Mouse (Mus musculus) urinary bladder, adult 18-20 months (tissue): ENCODE results near the gene Gse1.

Source experiments
- DNase-seq, 2 experiments: peaks; one replicate each; pipeline ENCODE4 v3.0.0; 2022; ENCODE audit warnings: low spot score in 2 of 2, mixed read lengths in 2 of 2

Gse1 gene

DNA sequence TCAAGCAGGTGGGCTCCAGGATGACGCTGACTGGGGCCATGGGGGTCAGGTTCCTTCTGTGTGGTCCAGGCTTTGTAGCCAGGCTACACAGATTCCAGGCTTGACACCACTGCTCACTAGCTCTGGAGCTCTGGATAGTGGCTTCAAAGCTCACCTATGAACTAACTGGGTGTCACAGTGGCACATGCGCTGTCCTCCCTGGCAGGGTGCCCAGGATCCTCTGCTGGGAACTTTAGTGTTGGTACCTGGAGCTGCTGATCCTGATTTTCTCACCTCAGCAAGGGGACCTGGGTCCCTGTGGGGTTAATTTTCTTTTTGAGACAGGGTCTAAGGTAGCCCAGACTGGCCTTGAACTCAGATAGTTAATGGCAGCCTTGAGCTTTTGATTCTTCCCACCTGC is 173.0 kb downstream of the Gse1 start:
- no peak for DNase-seq

DNA sequence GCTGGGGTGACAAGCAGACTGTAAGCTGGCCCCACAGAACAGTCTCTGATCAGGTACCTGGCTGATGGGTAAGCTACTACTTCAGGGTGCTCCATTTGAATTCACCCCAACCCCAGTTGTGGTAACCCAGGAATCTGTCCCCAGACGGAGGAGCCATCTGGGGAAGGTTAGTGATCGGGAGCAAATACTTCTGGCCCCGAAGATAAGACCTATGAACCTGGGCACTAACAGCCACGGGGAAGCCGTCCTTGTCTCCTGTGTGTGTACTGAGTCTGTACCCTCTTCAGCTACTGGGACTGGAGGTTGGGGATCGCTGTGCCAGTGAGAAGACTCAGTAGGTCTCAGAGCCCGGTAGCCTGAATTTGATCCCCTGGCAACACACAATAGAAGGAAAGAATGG is 173.5 kb downstream of the Gse1 start:
- no peak for DNase-seq

- DNase-seq = no peak
Observed at GRCm38 (mm10) chr8:120403606-120404269, 175.5 kb downstream of the Gse1 start.

DNA sequence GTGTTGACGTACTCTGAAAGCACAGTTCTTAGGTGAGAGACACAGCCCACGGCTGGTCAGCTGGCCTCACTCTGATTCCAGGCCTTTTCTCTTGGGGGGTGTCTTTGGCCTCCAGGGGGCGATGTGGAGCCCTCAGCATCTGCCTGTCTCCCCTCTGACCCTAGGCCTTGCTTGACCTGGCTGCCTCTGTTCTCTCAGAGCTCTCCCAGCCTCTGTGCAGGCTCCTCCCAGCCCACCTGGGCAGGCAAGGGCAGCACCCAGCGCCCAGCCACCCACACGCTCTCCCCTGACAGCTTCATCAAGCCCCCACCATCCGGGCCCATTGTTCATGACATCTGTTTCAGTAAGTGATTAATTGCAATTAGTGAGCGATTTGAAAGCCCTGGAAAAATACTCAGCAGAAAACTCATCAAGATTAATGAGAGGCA is 176.4 kb downstream of the Gse1 start:
- no peak for DNase-seq

DNA sequence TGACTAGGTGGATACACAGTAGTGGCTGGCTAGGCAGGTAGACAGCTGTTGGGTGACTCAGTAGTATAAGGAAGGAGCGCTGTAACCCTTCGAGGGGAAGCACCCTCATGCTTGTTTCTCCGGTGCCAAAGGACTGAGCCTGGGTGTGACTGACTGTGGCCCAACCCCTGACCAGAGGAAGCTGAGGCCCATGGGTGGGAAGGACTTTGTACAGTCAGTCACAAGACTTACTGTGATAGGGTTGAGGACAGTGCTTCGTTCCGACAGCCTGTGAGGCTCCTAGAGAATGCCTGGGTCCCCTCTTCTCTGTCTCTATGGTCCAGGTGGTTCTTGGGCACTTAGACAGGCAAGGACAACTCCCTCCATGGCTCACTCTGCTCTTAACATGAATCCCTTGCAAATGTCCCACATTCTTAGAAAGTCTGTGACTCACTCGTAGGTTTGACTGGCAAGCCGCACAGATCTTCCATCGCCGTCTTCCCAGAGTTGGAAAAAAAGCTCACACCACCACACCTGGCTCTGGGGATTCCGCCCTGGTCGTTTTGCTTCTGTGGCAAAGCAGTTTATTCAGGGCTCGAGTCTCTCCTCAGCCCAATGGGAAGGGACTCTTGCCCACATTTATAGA is 177.9 kb downstream of the Gse1 start:
- no peak for DNase-seq

- DNase-seq = peak in 1 of 2 experiments; percentile 64
Observed at GRCm38 (mm10) chr8:120407701-120408240, 179.5 kb downstream of the Gse1 start.

DNA sequence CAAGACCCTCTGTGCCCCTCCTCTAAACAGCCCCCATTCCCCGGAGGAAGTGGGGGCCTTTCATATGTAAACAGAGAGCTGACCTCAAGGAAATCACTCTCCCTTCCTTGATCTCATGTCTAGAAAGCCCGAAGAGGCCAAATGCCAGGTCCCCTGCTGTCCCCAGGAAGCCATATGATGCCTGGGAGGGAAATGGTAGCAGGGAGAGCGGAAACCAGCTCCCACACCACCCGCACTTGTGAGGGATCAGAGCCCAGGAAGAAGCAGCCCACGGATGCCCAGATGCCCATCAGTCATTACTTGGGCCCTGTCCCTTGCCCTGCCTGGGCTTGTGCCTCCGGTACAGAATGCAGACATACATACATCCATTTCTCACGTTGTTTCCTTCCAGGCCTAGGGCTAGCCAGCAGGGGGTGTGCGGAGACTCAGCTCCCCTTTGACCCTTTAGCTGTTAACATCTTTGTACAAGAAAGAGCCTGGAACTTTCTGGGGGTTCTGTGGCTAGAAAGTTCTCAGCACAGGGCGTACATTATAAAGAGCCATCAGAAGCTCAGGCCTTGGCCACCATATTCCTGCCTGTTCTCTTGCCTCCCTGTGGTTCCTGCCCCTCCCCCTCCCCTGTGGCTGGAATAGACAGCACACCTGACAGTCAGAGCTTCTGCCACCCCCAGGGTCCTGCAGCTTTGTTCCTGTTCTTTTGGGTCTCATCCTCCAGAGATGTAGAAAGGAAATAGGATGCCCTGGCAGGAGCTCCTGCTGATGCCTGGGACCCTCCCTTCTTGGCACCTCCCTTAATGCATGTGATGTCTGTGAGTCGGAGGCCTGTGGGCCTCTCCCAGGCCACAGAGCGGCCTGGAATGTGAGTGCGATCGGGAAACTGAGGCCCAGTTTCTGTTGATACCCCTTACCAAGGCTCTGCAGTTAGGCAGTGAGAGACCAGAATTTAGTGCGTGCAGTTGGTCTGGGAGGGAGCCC is 180.3 kb downstream of the Gse1 start:
- DNase-seq = no peak

DNA sequence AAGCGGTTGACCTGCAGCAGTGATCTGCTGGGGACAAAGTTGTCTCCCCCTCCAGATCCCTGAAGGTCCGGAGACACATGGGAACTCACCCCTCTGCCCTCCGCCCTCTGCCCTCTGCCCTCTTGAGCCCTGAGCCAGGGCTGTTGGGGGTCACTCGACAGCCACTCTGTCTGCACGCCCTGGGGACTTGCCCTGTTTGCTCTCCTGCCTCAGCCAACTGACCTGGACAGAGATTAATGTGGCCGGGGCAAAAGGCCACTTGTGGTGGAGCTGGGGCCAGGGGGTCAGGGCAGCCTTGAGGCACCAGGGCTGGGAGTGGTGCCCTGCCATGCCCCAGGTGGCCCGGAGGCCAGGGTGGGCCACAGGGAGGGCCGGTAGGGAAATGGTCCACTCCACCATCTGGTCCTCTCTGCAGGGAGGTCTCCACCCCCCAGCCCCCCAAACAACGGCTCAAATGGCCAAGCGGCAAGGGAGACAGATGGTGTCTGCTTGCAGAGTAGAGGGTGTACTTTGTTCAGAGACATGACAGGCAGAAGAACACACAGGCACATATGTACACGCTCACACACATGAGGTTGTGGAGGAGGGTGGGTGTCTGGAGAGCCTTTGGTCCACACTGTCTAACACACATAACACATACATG is 181.2 kb downstream of the Gse1 start:
- DNase-seq = no peak

DNA sequence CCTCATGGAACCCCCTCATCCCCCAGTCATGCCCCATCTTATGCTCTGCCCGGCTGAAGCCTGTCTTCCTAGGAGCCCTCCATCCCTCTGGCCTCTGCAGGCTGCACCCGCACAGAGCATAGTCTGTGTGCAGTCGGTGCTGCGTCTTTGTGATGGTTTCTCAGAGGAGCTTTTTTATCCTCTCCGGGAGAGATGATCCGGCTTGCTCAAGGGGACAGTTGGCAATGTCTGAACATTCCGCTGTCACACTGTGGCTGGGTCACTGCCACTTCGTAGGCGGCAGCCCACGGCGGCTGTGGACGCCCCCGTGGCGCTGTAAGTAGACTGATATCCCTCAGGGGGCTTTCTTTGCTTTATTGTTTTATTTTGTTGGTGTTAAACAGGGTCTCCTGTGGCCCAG is 182.8 kb downstream of the Gse1 start:
- DNase-seq = no peak

DNA sequence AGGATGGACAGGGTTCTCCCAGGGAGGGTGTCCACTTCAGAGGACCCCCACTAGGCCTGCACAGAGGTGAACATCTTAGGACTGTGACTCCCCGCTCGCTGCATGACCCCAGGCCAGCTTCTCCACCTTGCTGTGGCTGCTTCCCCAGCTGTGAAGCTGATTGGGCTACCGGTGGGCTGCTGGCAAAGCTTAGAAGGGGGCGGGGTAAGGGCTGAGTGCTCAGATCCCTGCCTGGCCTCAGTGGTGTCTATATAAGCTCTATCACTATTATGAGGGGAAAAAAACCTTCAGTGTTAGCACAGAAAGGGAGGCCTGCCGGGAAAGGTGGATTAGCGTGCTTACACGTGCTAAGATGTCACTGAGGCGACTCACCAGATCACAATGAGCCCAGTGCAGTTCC is 183.6 kb downstream of the Gse1 start:
- DNase-seq = no peak

DNA sequence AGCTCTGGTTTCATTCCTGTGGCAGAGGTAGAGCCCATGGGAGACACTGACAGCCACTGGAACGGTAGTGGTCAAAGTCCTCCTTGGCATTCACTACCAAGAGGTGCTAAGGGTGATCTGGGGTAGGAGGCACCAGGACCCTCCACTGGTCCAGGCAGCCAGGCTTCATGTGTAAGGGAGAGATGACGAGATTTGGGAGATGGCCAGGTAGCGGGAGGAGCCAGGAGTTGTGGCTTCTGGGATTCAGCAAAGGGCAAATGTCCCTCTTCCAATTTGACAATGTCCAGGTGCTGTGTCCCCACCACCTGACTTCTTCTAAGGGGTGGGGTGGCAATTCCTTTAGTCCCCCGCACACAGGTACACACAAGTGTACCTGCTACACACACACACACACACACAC is 184.1 kb downstream of the Gse1 start:
- DNase-seq = no peak

DNA sequence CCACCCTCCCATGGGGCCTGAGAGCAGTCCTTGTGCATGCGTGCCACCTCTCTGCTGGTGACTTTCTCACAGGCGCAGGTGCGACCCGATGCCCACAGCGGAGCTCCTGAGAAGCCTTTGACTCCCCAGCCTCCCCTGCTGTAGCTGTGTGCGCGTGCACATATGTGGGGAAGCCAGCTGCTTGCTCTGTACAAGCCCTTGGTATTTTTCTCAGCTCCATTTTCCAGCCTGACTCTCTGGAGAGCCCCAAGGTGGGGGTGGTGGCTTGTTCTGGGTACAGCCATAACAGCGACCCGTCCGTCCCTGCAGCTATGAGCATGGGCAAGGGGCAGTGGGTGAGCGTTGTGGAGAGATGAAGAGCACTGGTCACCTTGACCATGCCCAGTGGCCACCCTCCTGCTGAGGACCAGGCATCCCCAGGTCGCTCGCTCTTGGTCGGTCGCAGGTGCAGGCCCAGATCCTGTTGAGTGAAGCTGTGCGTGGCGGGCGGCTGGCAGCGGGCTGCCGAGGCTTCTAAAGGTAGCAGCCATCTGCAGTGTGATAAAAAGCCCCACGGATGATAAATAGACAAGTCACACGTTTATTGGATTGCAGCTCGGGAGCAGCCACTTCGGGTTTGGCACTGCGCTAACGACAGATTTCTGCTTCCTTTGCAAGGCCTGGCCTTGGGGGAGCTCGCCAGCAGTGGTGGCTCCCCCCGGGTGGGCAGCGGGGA is 184.8 kb downstream of the Gse1 start:
- no peak for DNase-seq

GRCm38 (mm10) chr8:120413626-120413988 is 185.4 kb downstream of the Gse1 start:
- DNase-seq = no peak

DNA sequence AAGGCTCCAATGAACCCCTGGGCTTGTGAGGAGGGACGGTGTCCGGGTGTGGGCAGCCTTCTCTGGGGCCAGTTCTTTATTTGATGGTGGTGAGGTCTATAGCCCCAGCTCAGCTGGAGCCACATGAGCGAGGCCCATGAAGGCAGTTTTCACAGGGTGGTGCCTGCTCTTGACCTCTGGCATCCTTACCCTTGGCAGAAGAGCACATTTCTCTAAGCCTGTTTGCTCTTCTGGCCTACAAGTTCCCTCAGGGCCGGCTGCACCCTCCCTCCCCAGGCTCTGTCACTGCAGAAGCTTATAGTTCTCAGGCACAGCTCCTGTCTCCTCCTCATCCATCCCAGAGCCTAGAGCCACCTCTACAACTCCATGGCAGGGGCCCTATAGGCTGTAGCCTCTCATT is 186.0 kb downstream of the Gse1 start:
- no peak for DNase-seq

GRCm38 (mm10) chr8:120415474-120415873 is 187.2 kb downstream of the Gse1 start:
- DNase-seq = no peak

DNA sequence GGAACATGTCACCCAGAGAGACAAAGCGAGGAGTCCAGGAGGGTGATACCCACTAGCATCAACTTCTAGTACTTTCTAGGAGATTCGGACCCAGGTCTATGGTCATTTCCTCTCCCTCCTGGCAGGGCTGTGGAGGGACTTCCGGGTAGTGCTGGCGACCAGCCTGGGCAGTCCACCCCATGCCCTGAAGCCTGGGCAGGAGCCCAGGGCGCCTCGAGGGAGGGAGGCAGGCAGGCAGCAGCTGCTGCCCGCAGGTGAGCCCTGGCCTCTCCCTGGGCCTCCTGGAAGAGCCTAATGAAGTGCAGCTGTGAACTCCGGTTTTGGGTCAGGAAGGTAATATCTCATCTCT is 187.9 kb downstream of the Gse1 start:
- DNase-seq = no peak

DNA sequence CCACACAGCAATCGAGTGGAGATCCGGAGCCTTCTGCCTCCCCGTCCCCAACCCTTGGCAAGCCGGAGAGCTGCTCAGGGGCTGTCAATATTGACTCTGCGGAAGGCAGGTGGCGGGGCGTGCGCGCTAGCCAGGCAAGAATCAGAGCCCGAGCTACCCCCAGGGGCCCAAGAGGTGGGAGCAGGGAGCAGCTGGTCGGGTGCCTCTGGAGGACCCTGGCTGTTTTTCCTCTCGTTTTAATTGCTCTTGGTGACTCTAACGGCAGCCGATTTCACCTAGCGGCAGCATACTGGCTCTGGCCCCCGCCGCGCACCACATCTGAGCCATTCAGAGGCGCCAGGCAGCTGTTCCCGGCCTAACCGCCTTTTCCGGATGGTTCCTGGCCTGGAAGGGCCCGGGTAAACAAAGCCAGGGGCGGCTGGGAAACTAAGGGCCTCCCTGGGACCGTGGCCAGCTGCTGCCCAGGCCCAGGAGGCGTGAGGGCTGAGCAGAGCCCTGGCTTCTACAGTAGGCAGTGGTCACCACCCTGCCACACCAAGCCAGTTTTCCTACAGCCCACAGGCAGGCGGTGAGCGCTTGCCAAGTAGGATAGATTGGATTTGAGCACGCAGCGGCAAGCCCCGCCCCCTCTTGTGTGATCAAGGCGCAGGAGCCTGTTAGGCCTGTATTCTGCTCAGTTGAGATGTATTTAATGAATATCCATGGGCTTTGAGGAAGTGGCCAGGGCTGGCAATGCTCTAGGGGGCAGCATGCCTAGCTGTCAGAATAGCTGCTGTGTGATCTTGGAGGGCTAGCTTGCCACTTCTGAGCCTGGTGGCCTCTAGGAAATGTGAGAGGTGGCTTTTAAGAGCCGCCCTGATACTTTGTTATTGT is 188.5 kb downstream of the Gse1 start:
- DNase-seq = peak; percentile 83 to 84

DNA sequence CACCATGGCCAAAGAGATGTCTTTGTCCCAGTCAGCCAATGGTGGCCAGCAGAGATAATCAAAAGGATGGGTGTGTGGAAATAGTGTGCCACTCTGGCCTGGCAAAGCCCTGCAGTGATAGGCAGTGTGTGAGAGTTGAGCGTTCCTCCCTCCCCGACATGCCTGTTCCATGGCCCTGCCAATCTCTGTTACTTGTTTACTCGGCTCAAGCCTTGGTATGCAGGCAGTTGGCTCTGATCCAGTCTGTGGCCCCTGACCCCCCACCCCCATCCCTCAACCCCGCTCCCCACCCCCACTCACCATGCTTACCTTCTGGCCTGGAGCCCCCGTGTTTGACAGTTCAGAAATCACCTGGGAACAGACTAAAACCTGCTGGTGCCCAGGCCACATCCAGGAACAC is 189.9 kb downstream of the Gse1 start:
- DNase-seq = peak in 1 of 2 experiments; percentile 44

GRCm38 (mm10) chr8:120419675-120420074 is 191.4 kb downstream of the Gse1 start:
- DNase-seq = no peak

- DNase-seq = no peak
Observed at GRCm38 (mm10) chr8:120420226-120420625, 192.0 kb downstream of the Gse1 start.
